In the genomic region with DNA sequence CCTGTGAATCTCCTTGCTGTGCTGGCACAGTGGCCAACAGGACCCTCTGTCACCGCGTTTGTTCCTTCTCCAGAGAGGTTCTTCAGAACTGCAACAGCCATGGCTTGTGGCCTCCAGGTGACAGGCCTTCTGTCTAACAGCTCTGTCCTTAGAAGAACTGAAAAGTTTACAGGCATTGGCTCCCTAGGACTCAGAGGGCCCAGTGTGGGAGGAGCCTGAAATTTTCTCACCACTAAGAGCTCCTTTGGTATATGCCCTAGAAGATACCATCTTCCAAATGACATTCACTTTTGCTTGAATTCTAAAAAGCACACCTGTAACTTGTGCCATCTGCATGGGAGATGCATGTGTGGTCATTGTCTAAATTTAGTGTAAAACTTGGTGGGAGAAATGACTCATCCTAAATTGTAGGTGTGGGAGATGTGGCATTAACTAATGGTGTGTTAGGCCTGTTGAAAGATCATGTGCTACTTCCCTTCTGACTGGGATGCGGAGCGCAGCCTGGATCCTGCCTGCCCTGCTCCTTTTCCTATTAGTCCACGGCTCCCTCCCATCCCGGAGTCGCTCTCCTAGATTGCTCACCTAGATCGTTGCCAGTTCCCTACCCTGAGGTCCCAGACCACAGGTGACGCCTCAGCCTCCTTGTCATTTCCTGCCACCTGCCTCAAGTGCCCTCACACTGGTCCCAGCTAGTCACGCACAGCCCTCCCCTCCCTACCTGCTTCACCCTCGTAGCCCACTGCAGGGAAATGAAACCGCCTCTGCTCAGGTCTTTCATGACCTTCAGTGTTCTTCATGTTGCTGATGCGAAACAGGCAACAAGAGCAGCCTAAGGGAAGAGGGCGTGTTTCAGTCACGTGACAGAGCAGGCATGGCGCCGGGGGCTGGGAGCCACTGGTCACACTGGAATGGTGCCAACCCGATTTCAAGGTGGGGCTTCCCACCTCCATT, we compare ENCODE assay signal across 7 mouse cellular contexts. TPM values are rescaled to one million over a fixed set of nuclear protein-coding genes. Genes with fewer than 3 reads are reported as not detected.
DNase-seq lines count a peak whose midpoint lies in the region; ATAC-seq and TF ChIP-seq lines count a peak whose summit lies in the region.

No protein-coding gene starts in this region.

- H3K27ac ChIP-seq in ES-Bruce4 (ENCODE audit: insufficient read depth, low read length) = no peak overlapping the region
- H3K27ac ChIP-seq in heart, embryonic 12.5 days (ENCODE audit: poor library complexity, severe bottlenecking) = peak overlapping the region; percentile 87
- H3K27ac ChIP-seq in kidney, embryonic 15.5 days = peak overlapping the region; percentile 94
- H3K27ac ChIP-seq in midbrain, embryonic 16.5 days (ENCODE audit: low read length) = peak overlapping the region; percentile 33

- no peak for DNase-seq in layer of hippocampus, postnatal 10 days (ENCODE audit: low spot score in 2 of 2)
- DNase-seq in frontal cortex, postnatal 25 days (ENCODE audit: low spot score in 2 of 2) = no peak

- H3K4me2 ChIP-seq in heart, embryonic 12.5 days = peak overlapping the region; percentile 46
- H3K4me2 ChIP-seq in kidney, embryonic 15.5 days = peak overlapping the region; percentile 43
- H3K4me2 ChIP-seq in midbrain, embryonic 16.5 days (ENCODE audit: low read length) = peak overlapping the region; percentile 3; the same call in 1 of the 2 replicates

- H3K9me3 ChIP-seq in ES-Bruce4 (replicated peaks; ENCODE audit: control insufficient read depth, insufficient read depth, low read length, poor library complexity, severe bottlenecking) = no peaks in the 10 kb centered on the region
- no peaks in the 10 kb centered on the region for H3K9me3 ChIP-seq in heart, embryonic 12.5 days (replicated peaks)
- H3K9me3 ChIP-seq in kidney, embryonic 15.5 days (replicated peaks) = no peaks in the 10 kb centered on the region
- no peaks in the 10 kb centered on the region for H3K9me3 ChIP-seq in midbrain, embryonic 16.5 days (replicated peaks; ENCODE audit: control insufficient read depth, low read length, poor library complexity, severe bottlenecking)

- H3K4me3 ChIP-seq in C2C12 (ENCODE audit: insufficient read depth, poor library complexity, severe bottlenecking) (no peak overlapping the region), ES-Bruce4 (ENCODE audit: low read depth, low read length) (no peak overlapping the region)
- H3K4me3 ChIP-seq in heart, embryonic 12.5 days = no peak overlapping the region
- H3K4me3 ChIP-seq in kidney, embryonic 15.5 days (replicated peaks) = no peak overlapping the region
- H3K4me3 ChIP-seq in midbrain, embryonic 16.5 days (ENCODE audit: low read depth, low read length) = no peak overlapping the region

- TF ChIP-seq CTCF in C2C12 (IDR thresholded peaks at IDR 0.05; ENCODE audit: control insufficient read depth, insufficient read depth, insufficient read length) = no peak
- no peak for TF ChIP-seq CTCF in ES-Bruce4 (IDR thresholded peaks at IDR 0.05; ENCODE audit: low read depth, low read length)

- H3K4me1 ChIP-seq in ES-Bruce4 (ENCODE audit: control insufficient read depth, insufficient read depth, low read length) = peaks cover 10% of the 10 kb centered on the region
- peaks cover 81% of the 10 kb centered on the region for H3K4me1 ChIP-seq in heart, embryonic 12.5 days (replicated peaks)
- peaks cover 81% of the 10 kb centered on the region for H3K4me1 ChIP-seq in kidney, embryonic 15.5 days
- peaks cover 77% of the 10 kb centered on the region for H3K4me1 ChIP-seq in midbrain, embryonic 16.5 days (ENCODE audit: control insufficient read depth, insufficient read depth, low read length)

- no peak for TF ChIP-seq POLR2A in ES-Bruce4 (IDR thresholded peaks at IDR 0.05; ENCODE audit: insufficient read depth, low read length)

- 0 out of 2 replicates have a peak, but pooled peaks have one; percentile 63 for TF ChIP-seq EP300 in ES-Bruce4 (IDR thresholded peaks at IDR 0.05; ENCODE audit: insufficient read depth, low read depth, low read length)

- H3K9ac ChIP-seq in ES-Bruce4 (ENCODE audit: low read depth, poor library complexity, severe bottlenecking) = no peak overlapping the region
- H3K9ac ChIP-seq in heart, embryonic 12.5 days = peak overlapping the region; percentile 40; the same call in 1 of the 2 replicates
- no peak overlapping the region for H3K9ac ChIP-seq in kidney, embryonic 15.5 days
- peak overlapping the region; percentile 45; the same call in 1 of the 2 replicates for H3K9ac ChIP-seq in midbrain, embryonic 16.5 days (ENCODE audit: low read depth, low read length)

- H3K27me3 ChIP-seq in C2C12 (ENCODE audit: control insufficient read depth, insufficient read depth, insufficient read length) (no peaks in the 10 kb centered on the region), ES-Bruce4 (ENCODE audit: control insufficient read depth, insufficient read depth, low read length, poor library complexity, severe bottlenecking) (no peaks in the 10 kb centered on the region)
- no peaks in the 10 kb centered on the region for H3K27me3 ChIP-seq in heart, embryonic 12.5 days (replicated peaks)
- no peaks in the 10 kb centered on the region for H3K27me3 ChIP-seq in kidney, embryonic 15.5 days
- H3K27me3 ChIP-seq in midbrain, embryonic 16.5 days (ENCODE audit: control insufficient read depth, insufficient read depth, low read depth, low read length) = no peaks in the 10 kb centered on the region

- H3K36me3 ChIP-seq in C2C12 (ENCODE audit: control insufficient read depth, insufficient read depth) = peaks cover 69% of the 10 kb centered on the region
- H3K36me3 ChIP-seq in ES-Bruce4 (ENCODE audit: control insufficient read depth, insufficient read depth, low read length, poor library complexity, severe bottlenecking) = no peaks in the 10 kb centered on the region
- H3K36me3 ChIP-seq in heart, embryonic 12.5 days = peaks cover 12% of the 10 kb centered on the region
- H3K36me3 ChIP-seq in kidney, embryonic 15.5 days = peaks cover 8% of the 10 kb centered on the region
- no peaks in the 10 kb centered on the region for H3K36me3 ChIP-seq in midbrain, embryonic 16.5 days (ENCODE audit: control insufficient read depth, insufficient read depth, low read length)

- peaks cover 98% of the 10 kb centered on the region for H3K79me3 ChIP-seq in C2C12 (ENCODE audit: low read depth)

- peaks cover 100% of the 10 kb centered on the region for H3K79me2 ChIP-seq in C2C12 (ENCODE audit: control insufficient read depth, insufficient read depth)

- no peak overlapping the region for H3ac ChIP-seq in C2C12 (ENCODE audit: control insufficient read depth, insufficient read length, low read depth)

- 78% methylated on average over 18 of the region's 18 CpGs for WGBS in heart, embryonic 12.5 days
- 60% methylated on average over 18 of the region's 18 CpGs for WGBS in kidney, embryonic 15.5 days
- WGBS in midbrain, embryonic 16.5 days = 55% methylated on average over 18 of the region's 18 CpGs

- no peak for ATAC-seq in heart, embryonic 12.5 days (ENCODE audit: insufficient number of reproducible peaks, low FRiP score)
- ATAC-seq in kidney, embryonic 15.5 days (replicated peaks; ENCODE audit: low FRiP score) = 0 out of 2 replicates have a peak, but pooled peaks have one; percentile 11
- ATAC-seq in midbrain, embryonic 16.5 days = 0 out of 2 replicates have a peak, but pooled peaks have one; percentile 18

TF ChIP-seq in C2C12, 6 proteins besides CTCF, POLR2A, EP300 and RAD21:
- TF ChIP-seq USF1 (IDR thresholded peaks at IDR 0.05; ENCODE audit: low read depth) (peak; percentile 78), MAX (IDR thresholded peaks at IDR 0.05) (no peak), MYOD1 (IDR thresholded peaks at IDR 0.05; ENCODE audit: control insufficient read depth, insufficient read length, low read depth) (no peak), CEBPB (IDR thresholded peaks at IDR 0.05; ENCODE audit: low read depth) (no peak), FOSL1 (IDR thresholded peaks at IDR 0.05; ENCODE audit: insufficient read depth, low read length, poor library complexity, severe bottlenecking) (no peak), MYOG (IDR thresholded peaks at IDR 0.05; ENCODE audit: control insufficient read depth, extremely low read depth, insufficient read length) (no peak)

RNA-seq across cellular contexts. Expression of gene A3galt2, which starts 20.2 kb away (rescaled TPM):
- polyA plus RNA-seq in C2C12 (2012; fragmentation: generic; extraction: Trizol) (0.15 TPM), ES-Bruce4 (2011; ENCODE audit: insufficient read depth, insufficient read length, low read depth, missing spikeins) (not detected in 2 replicates)
- 0.09 TPM in 2 replicates for polyA plus RNA-seq in heart, embryonic 12.5 days (2016; fragmentation: Nextera tagmentation; extraction: Ambion mirVana)
- 0.22 and 0.28 TPM in 2 replicates for polyA plus RNA-seq in kidney, embryonic 15.5 days (2015; fragmentation: Nextera tagmentation; extraction: Ambion mirVana)
- polyA plus RNA-seq in midbrain, embryonic 16.5 days (2015; fragmentation: Nextera tagmentation; extraction: Ambion mirVana) = 0.14 and 0.29 TPM in 2 replicates
- total RNA-seq in layer of hippocampus, postnatal 10 days (2021) = under 1 TPM; 0.45 to 0.64 TPM

Comparison
In these comparisons a context has a peak if more than half of its experiments do, and no peak if none do; other contexts are left out.
1. H3K9ac ChIP-seq: peak in heart, embryonic 12.5 days (single experiment) and midbrain, embryonic 16.5 days (single experiment); none in ES-Bruce4 (single experiment) and kidney, embryonic 15.5 days (single experiment).
2. Peak in every context shown above with its lines, with median percentiles within 50 percentile points of each other: H3K4me2 ChIP-seq.